Mouse (Mus musculus) neural tube, embryonic 12.5 days (tissue): ENCODE results near the gene Esrra. TPM values are rescaled to one million over a fixed set of nuclear protein-coding genes. Genes with fewer than 3 reads are reported as not detected.
A peak's percentile ranks its signal among the peaks of the same experiment; 100 is the strongest.
"Not testable (repeated sequence)": the region's sequence is repeated elsewhere in the genome, so short reads cannot be mapped to it uniquely, and the experiment has no call there.

Experiments
- ATAC-seq: fragments of 200-750 bp; cut with Nextera tagmentation; 2 replicates; pipeline ENCODE4 v1.8.0; 2017; ENCODE audit warnings: low read depth, mild to moderate bottlenecking, moderate TSS enrichment, moderate library complexity; ENCODE audit not compliant: low FRiP score
- H3K27ac ChIP-seq: fragments of 300-500 bp; sonication (generic); 2 replicates; pipeline ENCODE4 v1.5.1; 2016
- H3K27me3 ChIP-seq: fragments of 300-500 bp; sonication (generic); replicated peaks from 2 replicates; pipeline ENCODE4 v1.6.1; 2016; ENCODE audit warnings: mild to moderate bottlenecking
- H3K36me3 ChIP-seq: fragments of 300-500 bp; sonication (generic); 2 replicates; pipeline ENCODE4 v1.6.1; 2016; ENCODE audit warnings: mild to moderate bottlenecking
- H3K4me1 ChIP-seq: fragments of 300-500 bp; sonication (generic); 2 replicates; pipeline ENCODE4 v1.6.1; 2016
- H3K4me2 ChIP-seq: fragments of 300-500 bp; sonication (generic); replicated peaks from 2 replicates; pipeline ENCODE4 v1.6.1; 2016; ENCODE audit warnings: mild to moderate bottlenecking
- H3K4me3 ChIP-seq: fragments of 300-500 bp; sonication (generic); 2 replicates; pipeline ENCODE4 v1.5.1; 2016
- H3K9ac ChIP-seq: fragments of 300-500 bp; sonication (generic); 2 replicates; pipeline ENCODE4 v1.6.1; 2016; ENCODE audit warnings: mild to moderate bottlenecking
- H3K9me3 ChIP-seq: fragments of 300-500 bp; sonication (generic); 2 replicates; pipeline ENCODE4 v1.6.1; 2016; ENCODE audit warnings: mild to moderate bottlenecking
- WGBS: fragments of 180-500 bp; shearing (Covaris S2); methylation state at CpG from one replicate; pipeline ENCODE4 v1.1.7; 2016; 5-methylcytosine and 5-hydroxymethylcytosine counted together
- polyA plus RNA-seq: library from polyadenylated mRNA; unstranded; fragments of >200 nt; fragmentation: Nextera tagmentation; extraction: Ambion mirVana; gene quantifications from 2 replicates; pipeline ENCODE4 v1.2.1, GENCODE M21; 2016

The Esrra gene
- polyA plus RNA-seq, 1 experiment from 2014 or later, result 17.5 TPM

- H3K4me2 ChIP-seq, result no peak overlapping the region
- H3K9ac ChIP-seq, result no peak overlapping the region
- H3K9me3 ChIP-seq, result no peaks in the 10 kb centered on the region
- H3K27ac ChIP-seq, result no peak overlapping the region
- H3K4me3 ChIP-seq, result no peak overlapping the region
- peaks cover 33% of the 10 kb centered on the region for H3K36me3 ChIP-seq
- no peaks in the 10 kb centered on the region for H3K27me3 ChIP-seq
- no peak for ATAC-seq
- WGBS, result 86% methylated on average over 11 of the region's 11 CpGs
- H3K4me1 ChIP-seq, result peaks cover 13% of the 10 kb centered on the region
These were observed 7.6 kb downstream of the Esrra start for GRCm38 (mm10) chr19:6913991-6914390.

GRCm38 (mm10) chr19:6913036-6913435 lies 8.6 kb downstream of the Esrra start:
- ATAC-seq, result no peak
- 92% methylated on average over 6 of the region's 6 CpGs for WGBS

GRCm38 (mm10) chr19:6912205-6912970 lies 9.2 kb downstream of the Esrra start:
- H3K27ac ChIP-seq, result no peak overlapping the region
- peaks cover 33% of the 10 kb centered on the region for H3K36me3 ChIP-seq
- H3K4me2 ChIP-seq, result no peak overlapping the region
- no peak overlapping the region for H3K4me3 ChIP-seq
- H3K9me3 ChIP-seq, result no peaks in the 10 kb centered on the region
- peaks cover 29% of the 10 kb centered on the region for H3K4me1 ChIP-seq
- H3K27me3 ChIP-seq, result no peaks in the 10 kb centered on the region
- H3K9ac ChIP-seq, result no peak overlapping the region
- WGBS, result 93% methylated on average over 15 of the region's 15 CpGs
- ATAC-seq, result no peak

More at GRCm38 (mm10) chr19:6913036-6913435, 8.6 kb downstream of the Esrra start:
- no peaks in the 10 kb centered on the region for H3K27me3 ChIP-seq
- no peak overlapping the region for H3K4me3 ChIP-seq
- H3K27ac ChIP-seq, result no peak overlapping the region
- H3K4me2 ChIP-seq, result no peak overlapping the region
- H3K9ac ChIP-seq, result no peak overlapping the region
- peaks cover 22% of the 10 kb centered on the region for H3K4me1 ChIP-seq
- peaks cover 33% of the 10 kb centered on the region for H3K36me3 ChIP-seq
- H3K9me3 ChIP-seq, result no peaks in the 10 kb centered on the region

- peak overlapping the region; percentile 13; the same call in 1 of the 2 replicates for H3K4me3 ChIP-seq
- peaks cover 41% of the 10 kb centered on the region for H3K36me3 ChIP-seq
- no peak for ATAC-seq
- no peaks in the 10 kb centered on the region for H3K9me3 ChIP-seq
- H3K27ac ChIP-seq, result no peak overlapping the region
- 87% methylated on average over 19 of the region's 19 CpGs for WGBS
- H3K27me3 ChIP-seq, result no peaks in the 10 kb centered on the region
- peak overlapping the region; percentile 88 for H3K4me2 ChIP-seq
- peaks cover 30% of the 10 kb centered on the region for H3K4me1 ChIP-seq
- no peak overlapping the region for H3K9ac ChIP-seq
These were observed 10.2 kb downstream of the Esrra start for GRCm38 (mm10) chr19:6911101-6912074.

GRCm38 (mm10) chr19:6910306-6910705 lies 11.3 kb downstream of the Esrra start:
- peak overlapping the region; percentile 62 for H3K4me3 ChIP-seq
- not testable (repeated sequence) for H3K9me3 ChIP-seq, ATAC-seq, H3K27me3 ChIP-seq
- H3K4me2 ChIP-seq, result peak overlapping the region; percentile 88
- peaks cover 30% of the 10 kb centered on the region for H3K4me1 ChIP-seq
- peaks cover 49% of the 10 kb centered on the region for H3K36me3 ChIP-seq
- peak overlapping the region; percentile 75 for H3K9ac ChIP-seq
- WGBS, result under 1% methylated on average over 30 of the region's 30 CpGs
- H3K27ac ChIP-seq, result peak overlapping the region; percentile 93; the same call in 1 of the 2 replicates

- peak within 1 kb of the TSS; percentile 75 for H3K9ac ChIP-seq
- WGBS, result under 1% methylated on average over 65 of the region's 65 CpGs
- H3K4me1 ChIP-seq, result peaks cover 30% of the 10 kb centered on the region
- H3K36me3 ChIP-seq, result peaks cover 54% of the 10 kb centered on the region
- peak; percentile 93 for ATAC-seq
- H3K27me3 ChIP-seq, result no peaks in the 10 kb centered on the region
- peak within 1 kb of the TSS; percentile 88 for H3K4me2 ChIP-seq
- H3K9me3 ChIP-seq, result no peaks in the 10 kb centered on the region
- peak within 1 kb of the TSS; percentile 62 for H3K4me3 ChIP-seq
- peak within 1 kb of the TSS; percentile 93 for H3K27ac ChIP-seq
These were observed 11.9 kb downstream of the Esrra start, which contains the start of the genes Trmt112 and Prdx5 for GRCm38 (mm10) chr19:6909507-6910289. Trmt112 (plus strand) TSS chr19:6909698. Prdx5 (minus strand) TSS chr19:6910106.

GRCm38 (mm10) chr19:6909021-6909420 lies 12.6 kb downstream of the Esrra start:
- Histone ChIP-seq H3K36me3 (peaks cover 52% of the 10 kb centered on the region), H3K4me2 (peak overlapping the region; percentile 88), H3K4me3 (peak overlapping the region; percentile 62), H3K27ac (peak overlapping the region; percentile 93), H3K4me1 (peaks cover 30% of the 10 kb centered on the region), H3K9me3 (no peaks in the 10 kb centered on the region), H3K9ac (peak overlapping the region; percentile 75), H3K27me3 (no peaks in the 10 kb centered on the region)
- WGBS, result 13% methylated on average over 11 of the region's 11 CpGs
- ATAC-seq, result no peak

GRCm38 (mm10) chr19:6907811-6908540 lies 13.6 kb downstream of the Esrra start:
- no peaks in the 10 kb centered on the region for H3K27me3 ChIP-seq
- peak overlapping the region; percentile 88 for H3K4me2 ChIP-seq
- H3K9me3 ChIP-seq, result no peaks in the 10 kb centered on the region
- H3K36me3 ChIP-seq, result peaks cover 42% of the 10 kb centered on the region
- peaks cover 30% of the 10 kb centered on the region for H3K4me1 ChIP-seq
- peak overlapping the region; percentile 22; the same call in 1 of the 2 replicates for H3K9ac ChIP-seq
- H3K27ac ChIP-seq, result no peak overlapping the region
- no peak for ATAC-seq
- WGBS, result 91% methylated on average over 7 of the region's 7 CpGs
- H3K4me3 ChIP-seq, result no peak overlapping the region

GRCm38 (mm10) chr19:6907094-6907493 lies 14.5 kb downstream of the Esrra start:
- Histone ChIP-seq H3K27ac (no peak overlapping the region), H3K9me3 (no peaks in the 10 kb centered on the region), H3K9ac (0 out of 2 replicates have a peak overlapping the region, but pooled peaks have one; percentile 22), H3K27me3 (no peaks in the 10 kb centered on the region), H3K4me2 (no peak overlapping the region), H3K4me1 (peaks cover 30% of the 10 kb centered on the region), H3K36me3 (peaks cover 33% of the 10 kb centered on the region), H3K4me3 (no peak overlapping the region)
- no peak for ATAC-seq
- 92% methylated on average over 8 of the region's 8 CpGs for WGBS

- Histone ChIP-seq H3K9ac (no peak overlapping the region), H3K9me3 (no peaks in the 10 kb centered on the region), H3K27me3 (no peaks in the 10 kb centered on the region), H3K27ac (no peak overlapping the region), H3K4me2 (no peak overlapping the region), H3K4me1 (peaks cover 23% of the 10 kb centered on the region), H3K36me3 (peaks cover 24% of the 10 kb centered on the region), H3K4me3 (no peak overlapping the region)
- 94% methylated on average over 3 of the region's 3 CpGs for WGBS
- ATAC-seq, result no peak
These were observed 15.4 kb downstream of the Esrra start for GRCm38 (mm10) chr19:6906199-6906598.
